Mouse (Mus musculus) neural tube, embryonic 15.5 days (tissue): ENCODE data around the gene Lrrc75a. TPM values are rescaled to one million over a fixed set of nuclear protein-coding genes. Genes with fewer than 3 reads are reported as not detected.

Experiments
- ATAC-seq: fragments of 200-750 bp; cut with Nextera tagmentation; 2 replicates; pipeline ENCODE4 v1.8.0; 2017; ENCODE audit warnings: mild to moderate bottlenecking, moderate TSS enrichment, moderate library complexity; ENCODE audit not compliant: low FRiP score
- H3K27ac ChIP-seq: fragments of 300-500 bp; sonication (generic); replicated peaks from 2 replicates; pipeline ENCODE4 v1.5.1; 2015; ENCODE audit warnings: mild to moderate bottlenecking, inconsistent platforms
- H3K27me3 ChIP-seq: fragments of 300-500 bp; sonication (generic); replicated peaks from 2 replicates; pipeline ENCODE4 v1.6.1; 2015; ENCODE audit warnings: inconsistent platforms
- H3K36me3 ChIP-seq: fragments of 300-500 bp; sonication (generic); 2 replicates; pipeline ENCODE4 v1.6.1; 2015; ENCODE audit warnings: inconsistent platforms
- H3K4me1 ChIP-seq: fragments of 300-500 bp; sonication (generic); 2 replicates; pipeline ENCODE4 v1.6.1; 2015; ENCODE audit warnings: inconsistent platforms
- H3K4me2 ChIP-seq: fragments of 300-500 bp; sonication (generic); 2 replicates; pipeline ENCODE4 v1.6.1; 2015; ENCODE audit warnings: inconsistent platforms, mild to moderate bottlenecking, moderate library complexity
- H3K4me3 ChIP-seq: fragments of 300-500 bp; sonication (generic); replicated peaks from 2 replicates; pipeline ENCODE4 v1.5.1; 2015; ENCODE audit warnings: mild to moderate bottlenecking, inconsistent platforms
- H3K9ac ChIP-seq: fragments of 300-500 bp; sonication (generic); replicated peaks from 2 replicates; pipeline ENCODE4 v1.6.1; 2015; ENCODE audit warnings: mild to moderate bottlenecking, inconsistent platforms
- H3K9me3 ChIP-seq: fragments of 300-500 bp; sonication (generic); replicated peaks from 2 replicates; pipeline ENCODE4 v1.6.1; 2016; ENCODE audit warnings: inconsistent platforms
- WGBS: fragments of 180-500 bp; shearing (Covaris S2); methylation state at CpG from one replicate; pipeline ENCODE4 v1.1.7; 2015; ENCODE audit warnings: mixed read lengths; 5-methylcytosine and 5-hydroxymethylcytosine counted together
- polyA plus RNA-seq: library from polyadenylated mRNA; unstranded; fragments of >200 nt; fragmentation: Nextera tagmentation; extraction: Ambion mirVana; gene quantifications from 2 replicates; pipeline ENCODE4 v1.2.1, GENCODE M21; 2015

The Lrrc75a gene
- polyA plus RNA-seq, 1 experiment from 2014 or later, result 8.2 TPM

DNA sequence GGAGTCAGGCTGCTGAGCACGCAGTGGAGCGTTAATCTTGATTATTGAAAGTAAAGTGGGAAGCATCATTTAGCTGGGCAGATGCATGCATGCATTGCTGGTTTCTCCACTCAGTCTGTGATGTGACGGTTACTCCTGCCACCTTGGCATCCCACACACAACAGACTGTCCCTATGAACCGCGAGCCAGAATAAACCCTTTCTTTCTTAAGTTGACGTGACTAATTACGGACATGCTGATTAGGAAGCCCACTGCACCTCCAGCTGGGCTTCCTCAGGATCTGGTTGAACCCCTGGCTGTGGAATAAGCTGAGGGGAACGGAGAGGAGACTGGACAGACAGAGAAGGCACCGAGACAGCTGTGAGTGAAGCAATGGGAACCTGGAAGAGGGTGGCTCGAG lies 35.7 kb downstream of the Lrrc75a start:
- no peaks in the 10 kb centered on the region for H3K9me3 ChIP-seq
- H3K36me3 ChIP-seq, result peaks cover 28% of the 10 kb centered on the region
- H3K27ac ChIP-seq, result peak overlapping the region; percentile 91
- WGBS, result 39% methylated on average over 10 of the region's 10 CpGs
- no peak overlapping the region for H3K4me3 ChIP-seq
- peaks cover 33% of the 10 kb centered on the region for H3K4me1 ChIP-seq
- H3K4me2 ChIP-seq, result peak overlapping the region; percentile 58; the same call in 1 of the 2 replicates
- ATAC-seq, result no peak
- H3K27me3 ChIP-seq, result no peaks in the 10 kb centered on the region
- H3K9ac ChIP-seq, result 0 out of 2 replicates have a peak overlapping the region, but pooled peaks have one; percentile 48

DNA sequence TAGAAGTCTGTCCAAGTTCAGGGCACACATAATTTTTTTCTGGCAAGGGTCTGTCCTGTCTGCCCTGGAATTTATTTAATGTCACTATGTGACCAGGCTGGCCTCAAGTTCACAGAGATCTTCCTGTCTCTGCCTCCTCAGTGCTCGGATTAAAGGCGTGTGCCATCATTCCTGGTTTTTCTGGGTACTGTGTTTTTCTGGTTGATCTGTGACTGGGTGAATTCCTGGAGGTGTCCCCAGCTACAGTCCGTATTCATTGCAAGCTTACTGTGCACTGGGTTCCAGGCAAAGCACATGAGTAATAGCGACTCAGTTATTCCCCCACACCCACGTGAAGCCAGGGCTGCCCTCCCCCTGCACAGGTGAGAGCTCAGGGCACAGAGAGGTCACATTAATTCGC lies 38.0 kb downstream of the Lrrc75a start:
- Histone ChIP-seq H3K9me3 (no peaks in the 10 kb centered on the region), H3K27me3 (no peaks in the 10 kb centered on the region), H3K9ac (no peak overlapping the region), H3K4me2 (no peak overlapping the region), H3K36me3 (peaks cover 46% of the 10 kb centered on the region), H3K4me1 (peaks cover 54% of the 10 kb centered on the region), H3K27ac (no peak overlapping the region), H3K4me3 (no peak overlapping the region)
- 85% methylated on average over 6 of the region's 6 CpGs for WGBS
- no peak for ATAC-seq

DNA sequence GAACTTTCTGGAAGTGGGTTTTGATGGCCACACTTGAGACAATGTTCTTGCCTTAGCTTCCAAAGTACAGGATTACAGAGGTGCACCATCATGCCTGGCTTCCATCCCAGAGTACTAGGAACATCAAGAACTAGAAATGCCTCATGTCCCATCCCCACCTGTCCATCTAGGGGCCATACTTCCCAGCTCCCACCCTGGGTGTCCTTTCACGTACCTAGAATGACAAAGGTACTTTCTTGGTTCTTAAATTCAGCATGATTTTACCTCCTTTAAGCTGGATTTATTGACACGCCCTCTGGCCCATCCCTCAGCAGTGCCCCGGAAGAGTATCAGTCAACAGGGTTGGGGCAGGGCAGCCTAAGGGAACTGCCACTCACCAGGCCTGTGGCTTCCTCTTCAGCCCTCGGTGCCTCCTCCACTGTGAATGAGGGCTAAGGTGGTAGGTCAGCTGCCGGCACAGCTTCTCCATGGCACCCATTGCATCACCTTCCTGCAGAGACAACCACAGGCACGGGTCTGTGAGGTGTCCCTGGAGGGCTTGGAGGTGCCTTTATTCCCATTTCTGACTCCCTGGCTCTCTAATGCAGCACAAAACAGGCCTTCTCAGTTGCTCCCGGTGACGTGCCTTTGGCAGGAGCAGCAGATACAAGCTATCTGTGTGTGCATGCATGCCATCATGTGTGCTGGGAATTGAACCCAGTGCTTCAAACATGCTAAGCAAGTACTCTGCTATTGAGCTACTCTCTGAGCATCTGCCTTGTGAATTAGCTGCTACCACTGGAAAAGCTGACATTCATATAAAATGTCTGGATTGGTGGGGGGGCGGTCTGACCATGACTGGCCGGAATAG lies 39.3 kb downstream of the Lrrc75a start:
- 87% methylated on average over 10 of the region's 10 CpGs for WGBS
- ATAC-seq, result no peak
- Histone ChIP-seq H3K36me3 (peaks cover 59% of the 10 kb centered on the region), H3K4me1 (peaks cover 57% of the 10 kb centered on the region), H3K4me3 (no peak overlapping the region), H3K9ac (no peak overlapping the region), H3K4me2 (no peak overlapping the region), H3K27me3 (no peaks in the 10 kb centered on the region), H3K9me3 (no peaks in the 10 kb centered on the region), H3K27ac (no peak overlapping the region)

DNA sequence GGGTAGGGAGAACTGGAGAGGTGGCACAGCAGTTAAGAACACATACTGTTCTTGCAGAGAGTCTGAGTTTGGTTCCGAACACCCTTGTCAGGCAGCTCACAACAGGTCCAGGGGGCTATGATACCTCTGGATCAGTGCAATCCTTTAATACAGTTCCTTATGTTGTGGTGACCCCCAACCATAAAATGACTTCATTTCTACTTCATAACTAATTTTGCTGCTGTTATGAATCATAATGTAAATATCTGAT lies 40.4 kb downstream of the Lrrc75a start:
- Histone ChIP-seq H3K9ac (no peak overlapping the region), H3K9me3 (no peaks in the 10 kb centered on the region), H3K27me3 (no peaks in the 10 kb centered on the region), H3K27ac (no peak overlapping the region), H3K4me2 (no peak overlapping the region), H3K36me3 (peaks cover 59% of the 10 kb centered on the region), H3K4me3 (no peak overlapping the region), H3K4me1 (peaks cover 52% of the 10 kb centered on the region)
- WGBS, result 97% methylated on average over 1 of the region's 1 CpGs
- no peak for ATAC-seq

DNA sequence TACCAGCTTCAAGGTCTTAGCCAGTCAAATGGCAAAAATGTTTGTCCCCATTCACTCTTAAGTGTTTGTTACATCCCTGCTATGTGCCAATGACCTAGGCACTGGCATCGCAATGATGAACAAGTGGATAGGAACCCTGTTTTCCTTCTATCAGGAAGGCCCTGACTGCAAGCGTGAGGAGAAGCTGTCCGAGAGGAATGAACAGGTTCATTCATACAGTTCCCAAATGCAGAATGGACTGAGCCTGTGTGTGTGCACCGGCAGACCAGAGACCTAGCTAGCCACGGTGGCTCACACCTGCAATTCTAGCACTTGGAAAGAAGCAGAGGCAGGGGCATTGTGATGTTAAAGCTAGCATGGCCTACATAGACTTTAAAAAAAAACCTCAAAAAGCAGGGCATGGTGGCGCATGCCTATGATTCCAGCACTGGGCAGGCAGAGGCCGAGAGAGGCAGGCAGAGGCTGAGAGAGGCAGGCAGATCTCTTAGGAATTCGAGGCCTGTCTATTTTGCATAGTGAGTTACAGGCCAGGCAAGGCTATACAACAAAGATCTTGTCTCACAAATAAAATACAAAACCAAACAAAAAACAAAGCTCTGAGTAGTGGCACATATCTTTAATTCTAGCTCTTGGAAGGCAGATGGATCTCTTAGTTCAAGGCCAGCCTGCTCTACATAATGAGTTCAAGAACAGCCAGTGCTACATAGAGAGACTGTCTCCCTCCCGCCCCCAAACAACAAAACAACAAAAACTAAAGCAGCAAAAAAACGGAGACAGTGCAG lies 41.0 kb downstream of the Lrrc75a start:
- Histone ChIP-seq H3K4me3 (no peak overlapping the region), H3K9ac (no peak overlapping the region), H3K27ac (no peak overlapping the region; the same call in none of the 2 replicates), H3K36me3 (peaks cover 59% of the 10 kb centered on the region), H3K4me2 (no peak overlapping the region), H3K9me3 (no peaks in the 10 kb centered on the region), H3K27me3 (no peaks in the 10 kb centered on the region), H3K4me1 (peaks cover 47% of the 10 kb centered on the region)
- 61% methylated on average over 10 of the region's 10 CpGs for WGBS
- ATAC-seq, result no peak

DNA sequence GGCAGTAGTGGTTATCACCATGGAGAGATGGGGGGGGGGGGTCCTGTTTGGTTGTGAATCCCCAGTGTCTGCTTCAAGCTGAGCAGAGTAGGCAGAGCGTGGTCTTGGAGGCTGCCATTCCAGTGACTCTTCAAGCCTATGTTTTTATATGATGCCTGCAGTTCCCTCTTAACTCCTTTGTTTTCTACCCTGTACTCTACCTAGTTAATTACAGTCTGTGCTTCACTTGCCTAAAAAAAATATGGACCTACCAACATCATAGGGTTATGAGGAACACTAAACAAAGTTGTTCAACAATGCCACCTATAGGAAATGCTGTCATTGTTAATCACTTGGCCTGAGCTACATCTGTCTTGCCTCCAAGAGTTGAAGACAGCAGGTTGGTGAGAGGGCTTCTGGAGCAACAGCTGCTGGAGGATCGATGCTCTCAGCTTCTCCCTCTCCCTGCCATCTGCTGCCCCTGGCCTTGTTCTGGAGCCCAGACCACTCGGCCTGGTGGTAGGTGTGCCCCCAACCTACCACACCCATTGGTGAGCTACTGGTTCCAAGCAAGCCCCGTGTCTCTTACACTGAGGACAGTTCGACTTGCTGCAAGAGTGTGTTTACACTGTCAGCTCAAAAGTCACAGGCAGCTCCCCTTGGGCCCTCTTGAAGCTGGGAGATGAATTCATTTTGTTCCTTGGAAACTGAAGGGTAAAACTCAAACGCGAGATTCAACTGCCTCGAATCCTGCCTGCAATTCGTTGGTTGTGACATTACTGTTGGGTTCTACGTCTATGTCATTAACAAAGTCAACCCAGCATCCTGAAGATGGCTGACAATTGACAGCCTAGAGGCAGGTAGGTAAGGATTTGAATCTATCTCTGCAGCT lies 41.8 kb downstream of the Lrrc75a start:
- Histone ChIP-seq H3K9me3 (no peaks in the 10 kb centered on the region), H3K4me1 (peaks cover 48% of the 10 kb centered on the region), H3K4me3 (no peak overlapping the region), H3K9ac (no peak overlapping the region), H3K36me3 (peaks cover 59% of the 10 kb centered on the region), H3K27me3 (no peaks in the 10 kb centered on the region), H3K27ac (peak overlapping the region; percentile 11; the same call in 1 of the 2 replicates), H3K4me2 (peak overlapping the region; percentile 67; the same call in 1 of the 2 replicates)
- no peak for ATAC-seq
- 61% methylated on average over 10 of the region's 10 CpGs for WGBS

DNA sequence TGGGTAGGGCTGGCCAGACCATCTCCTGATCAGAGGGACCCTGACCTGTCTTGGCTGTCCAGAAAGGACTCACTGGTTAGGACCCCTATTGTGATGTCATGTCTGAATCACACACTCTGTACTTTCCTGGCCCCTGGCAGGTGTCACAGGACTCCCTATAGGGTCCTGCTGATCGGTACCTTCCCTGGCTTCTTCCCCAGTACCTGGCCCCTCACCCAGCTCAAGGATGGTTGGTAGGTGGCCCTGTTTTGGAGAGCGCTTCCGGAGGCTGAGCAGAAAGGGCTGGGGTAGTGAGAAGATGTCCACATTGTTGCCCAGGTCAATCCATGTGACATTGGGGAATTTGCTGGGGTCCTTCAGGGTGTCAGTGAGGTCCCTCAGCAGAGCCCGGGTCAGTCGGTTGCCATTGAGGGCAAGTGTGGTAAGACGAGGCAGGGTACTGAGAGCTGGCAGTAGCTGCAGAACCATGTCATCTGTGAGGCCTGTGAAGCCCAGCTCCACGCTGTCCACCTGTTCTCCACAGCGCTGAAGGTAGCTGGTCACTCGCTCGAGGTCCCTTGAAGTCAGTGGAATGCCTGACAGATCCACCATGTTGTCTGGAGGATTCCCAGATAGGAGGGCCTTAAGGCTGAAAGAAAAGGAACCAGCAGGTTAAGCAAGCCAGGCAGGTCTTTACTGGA lies 42.6 kb downstream of the Lrrc75a start:
- Histone ChIP-seq H3K36me3 (peaks cover 59% of the 10 kb centered on the region), H3K4me2 (peak overlapping the region; percentile 67), H3K27me3 (no peaks in the 10 kb centered on the region), H3K4me1 (peaks cover 48% of the 10 kb centered on the region), H3K27ac (peak overlapping the region; percentile 11; the same call in 1 of the 2 replicates), H3K9me3 (no peaks in the 10 kb centered on the region), H3K4me3 (0 out of 2 replicates have a peak overlapping the region, but pooled peaks have one; percentile 0), H3K9ac (peak overlapping the region; percentile 55)
- WGBS, result 44% methylated on average over 10 of the region's 10 CpGs
- ATAC-seq, result no peak

DNA sequence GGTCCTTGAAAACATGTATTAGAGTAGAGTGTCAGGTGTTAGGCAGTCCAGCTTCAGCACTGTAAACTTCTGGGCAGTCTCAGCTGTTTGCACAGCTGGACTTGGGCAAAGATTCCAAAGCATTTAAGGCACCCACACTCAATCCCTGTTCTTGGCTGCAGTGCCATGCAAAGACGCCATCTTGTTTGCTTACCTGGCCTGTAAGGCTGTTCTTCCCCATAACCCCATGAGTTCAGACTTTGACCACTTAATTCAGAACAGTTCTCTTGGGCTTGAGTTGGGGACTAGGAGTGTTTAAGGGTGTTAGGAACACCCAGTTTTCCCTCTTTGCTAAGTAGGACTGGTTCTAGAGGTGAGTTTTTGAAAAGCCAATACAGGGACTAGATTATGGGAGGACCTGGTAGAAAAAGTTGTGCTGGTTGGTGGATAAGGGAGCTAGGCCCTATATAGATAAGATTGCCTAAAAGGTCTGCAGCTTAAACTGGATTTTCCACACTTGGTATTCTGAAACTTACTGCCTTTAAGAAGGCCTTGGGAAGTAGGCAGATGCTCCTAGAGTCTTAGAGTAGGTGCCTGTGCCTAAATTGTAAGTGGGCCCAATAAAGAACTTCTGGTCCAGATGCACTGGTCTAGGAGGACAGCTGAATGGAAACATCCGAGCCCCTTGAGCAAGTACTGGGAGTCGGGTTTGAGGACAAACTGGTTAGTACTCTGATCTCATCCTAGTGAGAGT lies 43.3 kb downstream of the Lrrc75a start:
- Histone ChIP-seq H3K36me3 (peaks cover 54% of the 10 kb centered on the region), H3K9me3 (no peaks in the 10 kb centered on the region), H3K27me3 (no peaks in the 10 kb centered on the region), H3K4me2 (peak overlapping the region; percentile 67), H3K9ac (peak overlapping the region; percentile 55), H3K4me3 (peak overlapping the region; percentile 71; the same call in 1 of the 2 replicates), H3K4me1 (peaks cover 48% of the 10 kb centered on the region), H3K27ac (no peak overlapping the region; the same call in 1 of the 2 replicates)
- 19% methylated on average over 3 of the region's 3 CpGs for WGBS
- no peak for ATAC-seq

DNA sequence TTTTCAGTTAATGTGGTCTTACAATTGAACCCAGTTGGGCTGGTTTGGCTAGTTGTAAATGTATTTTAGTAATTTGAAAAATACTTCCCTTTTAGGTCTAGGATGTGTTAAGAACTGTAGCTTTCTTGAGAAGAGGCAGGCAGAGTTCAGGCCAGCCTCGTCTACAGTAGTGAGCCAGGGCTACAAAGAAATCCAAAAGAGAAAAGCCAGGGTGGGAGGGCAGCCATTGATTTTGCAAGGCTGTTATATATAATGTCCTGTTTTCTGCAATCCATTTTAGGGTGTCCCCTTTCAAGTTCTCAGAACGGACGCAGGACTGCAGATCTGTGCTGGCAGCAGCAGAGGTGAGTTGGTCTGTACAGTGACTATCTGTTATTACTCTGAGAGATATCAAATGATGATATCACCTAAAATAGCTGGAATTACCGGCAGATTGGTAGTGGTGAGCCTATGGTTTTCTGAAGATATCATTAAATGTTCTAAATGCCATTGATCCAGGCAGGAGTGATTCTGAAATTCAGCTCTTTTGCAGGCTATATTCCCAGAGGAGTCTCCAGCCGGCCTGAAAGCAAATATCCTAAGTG lies 44.1 kb downstream of the Lrrc75a start:
- Histone ChIP-seq H3K9me3 (no peaks in the 10 kb centered on the region), H3K4me1 (peaks cover 48% of the 10 kb centered on the region), H3K36me3 (peaks cover 49% of the 10 kb centered on the region), H3K9ac (peak overlapping the region; percentile 55), H3K27ac (peak overlapping the region; percentile 95; the same call in 1 of the 2 replicates), H3K4me2 (peak overlapping the region; percentile 67), H3K4me3 (peak overlapping the region; percentile 71), H3K27me3 (no peaks in the 10 kb centered on the region)
- no peak for ATAC-seq
- 13% methylated on average over 5 of the region's 5 CpGs for WGBS
